Mouse (Mus musculus): ENCODE measurements around the gene Rab3d. TPM values are rescaled to one million over a fixed set of nuclear protein-coding genes. Genes with fewer than 3 reads are reported as not detected.
A peak's percentile ranks its signal among the peaks of the same experiment; 100 is the strongest.

The Rab3d gene
- total and polyA plus RNA-seq, 2 experiments from 2014 or later, result 7.7 to 8.9 TPM

- Histone ChIP-seq H3K27ac (ENCODE audit: low read depth) (no peak overlapping the region), H3K4me1 (ENCODE audit: control insufficient read depth, insufficient read depth) (no peaks in the 10 kb centered on the region), H3K9me3 (replicated peaks; ENCODE audit: control insufficient read depth, low read length) (no peaks in the 10 kb centered on the region), H3K9ac (replicated peaks; ENCODE audit: low read depth, low read length) (no peak overlapping the region), H3K27me3 (ENCODE audit: control insufficient read depth, insufficient read depth, low read length) (no peaks in the 10 kb centered on the region), H3K36me3 (replicated peaks; ENCODE audit: control insufficient read depth, insufficient read depth, low read length) (no peaks in the 10 kb centered on the region), H3K4me2 (ENCODE audit: low read depth, low read length) (no peak overlapping the region), H3K4me3 (ENCODE audit: low read depth, low read length) (no peak overlapping the region)
- 67% methylated on average over 12 of the region's 12 CpGs for WGBS
- TF ChIP-seq CTCF (IDR thresholded peaks at IDR 0.05; ENCODE audit: low read depth) (no peak), EP300 (IDR thresholded peaks at IDR 0.05; ENCODE audit: low read depth) (no peak)
- no peak for ATAC-seq (ENCODE audit: insufficient read depth, low read depth)
- no peak for DNase-seq (ENCODE audit: low spot score)
These were observed 14.6 kb upstream of the Rab3d start for GRCm38 (mm10) chr9:21932445-21933137.

GRCm38 (mm10) chr9:21932006-21932405 is 14.0 kb upstream of the Rab3d start:
- H3K27ac ChIP-seq (ENCODE audit: low read depth), result no peak overlapping the region
- H3K4me3 ChIP-seq (ENCODE audit: low read depth, low read length), result no peak overlapping the region
- no peak overlapping the region for H3K4me2 ChIP-seq (ENCODE audit: low read depth, low read length)
- no peaks in the 10 kb centered on the region for H3K36me3 ChIP-seq (replicated peaks; ENCODE audit: control insufficient read depth, insufficient read depth, low read length)
- WGBS, result 59% methylated on average over 2 of the region's 2 CpGs
- DNase-seq (ENCODE audit: low spot score), result no peak
- no peaks in the 10 kb centered on the region for H3K4me1 ChIP-seq (ENCODE audit: control insufficient read depth, insufficient read depth)
- H3K9ac ChIP-seq (replicated peaks; ENCODE audit: low read depth, low read length), result no peak overlapping the region
- no peaks in the 10 kb centered on the region for H3K9me3 ChIP-seq (replicated peaks; ENCODE audit: control insufficient read depth, low read length)
- no peaks in the 10 kb centered on the region for H3K27me3 ChIP-seq (ENCODE audit: control insufficient read depth, insufficient read depth, low read length)
- ATAC-seq (ENCODE audit: insufficient read depth, low read depth), result no peak
- no peak for TF ChIP-seq CTCF (IDR thresholded peaks at IDR 0.05; ENCODE audit: low read depth)
- no peak for TF ChIP-seq EP300 (IDR thresholded peaks at IDR 0.05; ENCODE audit: low read depth)

GRCm38 (mm10) chr9:21929208-21929607 is 11.2 kb upstream of the Rab3d start:
- no peaks in the 10 kb centered on the region for H3K36me3 ChIP-seq (replicated peaks; ENCODE audit: control insufficient read depth, insufficient read depth, low read length)
- no peaks in the 10 kb centered on the region for H3K27me3 ChIP-seq (ENCODE audit: control insufficient read depth, insufficient read depth, low read length)
- peaks cover 15% of the 10 kb centered on the region for H3K4me1 ChIP-seq (ENCODE audit: control insufficient read depth, insufficient read depth)
- 71% methylated on average over 3 of the region's 3 CpGs for WGBS
- no peak for ATAC-seq (ENCODE audit: insufficient read depth, low read depth)
- no peak overlapping the region for H3K4me2 ChIP-seq (ENCODE audit: low read depth, low read length)
- TF ChIP-seq CTCF (IDR thresholded peaks at IDR 0.05; ENCODE audit: low read depth) (no peak), EP300 (IDR thresholded peaks at IDR 0.05; ENCODE audit: low read depth) (no peak)
- H3K9me3 ChIP-seq (replicated peaks; ENCODE audit: control insufficient read depth, low read length), result no peaks in the 10 kb centered on the region
- DNase-seq (ENCODE audit: low spot score), result no peak
- no peak overlapping the region for H3K4me3 ChIP-seq (ENCODE audit: low read depth, low read length)
- H3K9ac ChIP-seq (replicated peaks; ENCODE audit: low read depth, low read length), result no peak overlapping the region
- H3K27ac ChIP-seq (ENCODE audit: low read depth), result no peak overlapping the region

- no peaks in the 10 kb centered on the region for H3K27me3 ChIP-seq (ENCODE audit: control insufficient read depth, insufficient read depth, low read length)
- peak within 1 kb of the TSS; percentile 80 for H3K27ac ChIP-seq (ENCODE audit: low read depth)
- no peak for TF ChIP-seq CTCF (IDR thresholded peaks at IDR 0.05; ENCODE audit: low read depth)
- TF ChIP-seq EP300 (IDR thresholded peaks at IDR 0.05; ENCODE audit: low read depth), result no peak
- peak within 1 kb of the TSS; percentile 57 for H3K4me3 ChIP-seq (ENCODE audit: low read depth, low read length)
- peaks cover 24% of the 10 kb centered on the region for H3K4me1 ChIP-seq (ENCODE audit: control insufficient read depth, insufficient read depth)
- WGBS, result under 1% methylated on average over 28 of the region's 28 CpGs
- no peaks in the 10 kb centered on the region for H3K36me3 ChIP-seq (replicated peaks; ENCODE audit: control insufficient read depth, insufficient read depth, low read length)
- H3K4me2 ChIP-seq (ENCODE audit: low read depth, low read length), result peak within 1 kb of the TSS; percentile 77
- peak within 1 kb of the TSS; percentile 67 for H3K9ac ChIP-seq (replicated peaks; ENCODE audit: low read depth, low read length)
- DNase-seq (ENCODE audit: low spot score), result peak; percentile 99
- no peaks in the 10 kb centered on the region for H3K9me3 ChIP-seq (replicated peaks; ENCODE audit: control insufficient read depth, low read length)
- peak; percentile 91 for ATAC-seq (ENCODE audit: insufficient read depth, low read depth)
These were observed 9.3 kb upstream of the Rab3d start, which contains the start of the genes Ccdc159 and Tmem205 for GRCm38 (mm10) chr9:21927208-21927753. Gene Ccdc159 (plus strand): TSS chr9:21927471. Gene Tmem205 (minus strand): TSS chr9:21927556.

GRCm38 (mm10) chr9:21926784-21927183 is 8.8 kb upstream of the Rab3d start:
- DNase-seq (ENCODE audit: low spot score) (peak; percentile 17), ATAC-seq (ENCODE audit: insufficient read depth, low read depth) (no peak)
- 2% methylated on average over 6 of the region's 6 CpGs for WGBS
- TF ChIP-seq EP300 (IDR thresholded peaks at IDR 0.05; ENCODE audit: low read depth), result no peak
- no peak for TF ChIP-seq CTCF (IDR thresholded peaks at IDR 0.05; ENCODE audit: low read depth)
- Histone ChIP-seq H3K27ac (ENCODE audit: low read depth) (peak overlapping the region; percentile 80), H3K36me3 (replicated peaks; ENCODE audit: control insufficient read depth, insufficient read depth, low read length) (no peaks in the 10 kb centered on the region), H3K9ac (replicated peaks; ENCODE audit: low read depth, low read length) (peak overlapping the region; percentile 67), H3K4me3 (ENCODE audit: low read depth, low read length) (peak overlapping the region; percentile 57), H3K4me1 (ENCODE audit: control insufficient read depth, insufficient read depth) (peaks cover 24% of the 10 kb centered on the region), H3K4me2 (ENCODE audit: low read depth, low read length) (peak overlapping the region; percentile 77), H3K9me3 (replicated peaks; ENCODE audit: control insufficient read depth, low read length) (no peaks in the 10 kb centered on the region), H3K27me3 (ENCODE audit: control insufficient read depth, insufficient read depth, low read length) (no peaks in the 10 kb centered on the region)
